Mouse (Mus musculus) E14TG2a.4 (cell line): ENCODE results near the gene Myh11.

Experiments used
- CTCF ChIP-seq: conservative IDR thresholded peaks from 2 replicates; pipeline ENCODE4 v1.5.1; 2014; ENCODE audit warnings: low read length
- NANOG ChIP-seq: IDR thresholded peaks from 2 replicates; pipeline ENCODE4 v1.6.1; 2014; ENCODE audit warnings: borderline replicate concordance, low read length, mixed read lengths
- POU5F1 ChIP-seq: IDR thresholded peaks from 2 replicates; pipeline ENCODE4 v1.6.1; 2014; ENCODE audit warnings: low read length, borderline replicate concordance

GRCm38 (mm10) chr16:14307373-14307772, 16.2 kb upstream of the Myh11 start:
- TF ChIP-seq CTCF (no peak), NANOG (no peak), POU5F1 (no peak)
